Mouse (Mus musculus) neural tube, embryonic 15.5 days (tissue): ENCODE measurements around the gene Gm26566. TPM values are rescaled to one million over a fixed set of nuclear protein-coding genes. Genes with fewer than 3 reads are reported as not detected.
A peak's percentile ranks its signal among the peaks of the same experiment; 100 is the strongest.
"Not testable (repeated sequence)": the region's sequence is repeated elsewhere in the genome, so short reads cannot be mapped to it uniquely, and the experiment has no call there.

Source experiments
- ATAC-seq: fragments of 200-750 bp; cut with Nextera tagmentation; 2 replicates; pipeline ENCODE4 v1.8.0; 2017; ENCODE audit warnings: mild to moderate bottlenecking, moderate TSS enrichment, moderate library complexity; ENCODE audit not compliant: low FRiP score
- H3K27ac ChIP-seq: fragments of 300-500 bp; sonication (generic); replicated peaks from 2 replicates; pipeline ENCODE4 v1.5.1; 2015; ENCODE audit warnings: mild to moderate bottlenecking, inconsistent platforms
- H3K27me3 ChIP-seq: fragments of 300-500 bp; sonication (generic); replicated peaks from 2 replicates; pipeline ENCODE4 v1.6.1; 2015; ENCODE audit warnings: inconsistent platforms
- H3K36me3 ChIP-seq: fragments of 300-500 bp; sonication (generic); 2 replicates; pipeline ENCODE4 v1.6.1; 2015; ENCODE audit warnings: inconsistent platforms
- H3K4me1 ChIP-seq: fragments of 300-500 bp; sonication (generic); 2 replicates; pipeline ENCODE4 v1.6.1; 2015; ENCODE audit warnings: inconsistent platforms
- H3K4me2 ChIP-seq: fragments of 300-500 bp; sonication (generic); 2 replicates; pipeline ENCODE4 v1.6.1; 2015; ENCODE audit warnings: inconsistent platforms, mild to moderate bottlenecking, moderate library complexity
- H3K4me3 ChIP-seq: fragments of 300-500 bp; sonication (generic); replicated peaks from 2 replicates; pipeline ENCODE4 v1.5.1; 2015; ENCODE audit warnings: mild to moderate bottlenecking, inconsistent platforms
- H3K9ac ChIP-seq: fragments of 300-500 bp; sonication (generic); replicated peaks from 2 replicates; pipeline ENCODE4 v1.6.1; 2015; ENCODE audit warnings: mild to moderate bottlenecking, inconsistent platforms
- H3K9me3 ChIP-seq: fragments of 300-500 bp; sonication (generic); replicated peaks from 2 replicates; pipeline ENCODE4 v1.6.1; 2016; ENCODE audit warnings: inconsistent platforms
- WGBS: fragments of 180-500 bp; shearing (Covaris S2); methylation state at CpG from one replicate; pipeline ENCODE4 v1.1.7; 2015; ENCODE audit warnings: mixed read lengths; 5-methylcytosine and 5-hydroxymethylcytosine counted together
- polyA plus RNA-seq: library from polyadenylated mRNA; unstranded; fragments of >200 nt; fragmentation: Nextera tagmentation; extraction: Ambion mirVana; gene quantifications from 2 replicates; pipeline ENCODE4 v1.2.1, GENCODE M21; 2015

The Gm26566 gene
- polyA plus RNA-seq, 1 experiment from 2014 or later = 1.0 TPM

- not testable (repeated sequence) for H3K9ac ChIP-seq, H3K27me3 ChIP-seq, ATAC-seq, H3K27ac ChIP-seq, H3K4me2 ChIP-seq, H3K36me3 ChIP-seq, H3K4me3 ChIP-seq, H3K4me1 ChIP-seq, H3K9me3 ChIP-seq
- WGBS = 63% methylated on average over 9 of the region's 9 CpGs
These were observed 40.7 kb downstream of the Gm26566 start for GRCm38 (mm10) chr4:88762341-88762740.

- Histone ChIP-seq H3K4me2 (peak overlapping the region; percentile 62), H3K4me3 (peak overlapping the region; percentile 38)
- H3K36me3 ChIP-seq, H3K4me1 ChIP-seq, H3K9me3 ChIP-seq, H3K27me3 ChIP-seq, ATAC-seq, H3K9ac ChIP-seq, H3K27ac ChIP-seq: not testable (repeated sequence)
- 4% methylated on average over 28 of the region's 42 CpGs for WGBS
These were observed 41.9 kb downstream of the Gm26566 start for GRCm38 (mm10) chr4:88763384-88764018.

Other genes with a start within 250 kb of the Gm26566 start
- not detected in 2 replicates for gene Ifnb1, start 199.0 kb upstream of the Gm26566 start, polyA plus RNA-seq
- not detected in 2 replicates for gene Ifna15, start 163.6 kb upstream of the Gm26566 start, polyA plus RNA-seq
- gene Ifna14, start 150.0 kb upstream of the Gm26566 start, polyA plus RNA-seq = not detected in 2 replicates
- not detected in 2 replicates for gene Ifna9, start 129.4 kb upstream of the Gm26566 start, polyA plus RNA-seq
- gene Ifna12, start 118.4 kb upstream of the Gm26566 start, polyA plus RNA-seq = not detected in 2 replicates
- gene C87499, start 87.4 kb upstream of the Gm26566 start, polyA plus RNA-seq = not detected in 2 replicates
- gene Ifna13, start 77.3 kb upstream of the Gm26566 start, polyA plus RNA-seq = not detected in 2 replicates
- gene Ifna16, start 44.9 kb upstream of the Gm26566 start, polyA plus RNA-seq = not detected in 2 replicates
- gene Ifna2, start 37.9 kb upstream of the Gm26566 start, polyA plus RNA-seq = not detected in 2 replicates
- not detected in 2 replicates for gene Ifnab, start 30.4 kb upstream of the Gm26566 start, polyA plus RNA-seq
- 95.7 and 97.8 TPM in 2 replicates for gene Klhl9, start 660 bp downstream of the Gm26566 start, polyA plus RNA-seq
- not detected in 2 replicates for gene Gm13271, start 33.1 kb downstream of the Gm26566 start, polyA plus RNA-seq
- 0.18 TPM in 1 of 2 replicates, not detected in the other for gene Gm13283, start 38.3 kb downstream of the Gm26566 start, polyA plus RNA-seq
- not detected in 2 replicates for gene Gm13290, start 52.0 kb downstream of the Gm26566 start, polyA plus RNA-seq
- not detected in 2 replicates for gene Gm13289, start 55.1 kb downstream of the Gm26566 start, polyA plus RNA-seq
- gene Gm13272, start 58.0 kb downstream of the Gm26566 start, polyA plus RNA-seq = not detected in 2 replicates
- gene Ifnz, start 60.3 kb downstream of the Gm26566 start, polyA plus RNA-seq = not detected in 2 replicates
- not detected in 2 replicates for gene Gm13276, start 63.9 kb downstream of the Gm26566 start, polyA plus RNA-seq
- gene Gm13277, start 66.8 kb downstream of the Gm26566 start, polyA plus RNA-seq = not detected in 2 replicates
- not detected in 2 replicates for gene Gm13278, start 69.7 kb downstream of the Gm26566 start, polyA plus RNA-seq
- gene Gm13275, start 72.7 kb downstream of the Gm26566 start, polyA plus RNA-seq = not detected in 2 replicates
- not detected in 2 replicates for gene Gm13279, start 75.6 kb downstream of the Gm26566 start, polyA plus RNA-seq
- 0.38 TPM in 1 of 2 replicates, not detected in the other for gene Gm13285, start 77.9 kb downstream of the Gm26566 start, polyA plus RNA-seq
- not detected in 2 replicates for gene Gm13287, start 81.4 kb downstream of the Gm26566 start, polyA plus RNA-seq
- gene Gm13288, start 83.7 kb downstream of the Gm26566 start, polyA plus RNA-seq = not detected in 2 replicates
- gene Ifna7, start 94.4 kb downstream of the Gm26566 start, polyA plus RNA-seq = not detected in 2 replicates
- not detected in 2 replicates for gene Ifna11, start 98.2 kb downstream of the Gm26566 start, polyA plus RNA-seq
- not detected in 2 replicates for gene Ifna6, start 105.6 kb downstream of the Gm26566 start, polyA plus RNA-seq
- gene Ifna5, start 113.7 kb downstream of the Gm26566 start, polyA plus RNA-seq = not detected in 2 replicates
- gene Ifna4, start 120.1 kb downstream of the Gm26566 start, polyA plus RNA-seq = not detected in 2 replicates
- not detected in 2 replicates for gene Ifna1, start 128.3 kb downstream of the Gm26566 start, polyA plus RNA-seq
- not detected in 2 replicates for gene Ifne, start 158.4 kb downstream of the Gm26566 start, polyA plus RNA-seq